Mouse (Mus musculus) embryo, embryonic 10 days (tissue): ENCODE data around the gene Map4k3.
A peak's percentile ranks its signal among the peaks of the same experiment; 100 is the strongest.

Source experiments
- DNase-seq: peaks from one replicate; pipeline ENCODE4 v3.0.0-alpha.2; 2015; ENCODE audit warnings: low spot score

Gene Map4k3

GRCm38 (mm10) chr17:80729825-80730224, 1.5 kb upstream of the Map4k3 start:
- DNase-seq, result no peak

GRCm38 (mm10) chr17:80729080-80729749, 930 bp upstream of the Map4k3 start:
- peak; percentile 35 for DNase-seq

- DNase-seq, result peak; percentile 51
These were observed 839 bp downstream of the Map4k3 start for GRCm38 (mm10) chr17:80727341-80727951.

- peak; percentile 27 for DNase-seq
These were observed 1.5 kb downstream of the Map4k3 start for GRCm38 (mm10) chr17:80726821-80727220.

- DNase-seq, result no peak
These were observed 5.2 kb downstream of the Map4k3 start for GRCm38 (mm10) chr17:80723092-80723491.

GRCm38 (mm10) chr17:80721670-80722069, 6.6 kb downstream of the Map4k3 start:
- DNase-seq, result peak; percentile 49

GRCm38 (mm10) chr17:80719309-80719708, 9.0 kb downstream of the Map4k3 start:
- DNase-seq, result no peak

- no peak for DNase-seq
These were observed 10.0 kb downstream of the Map4k3 start for GRCm38 (mm10) chr17:80718243-80718642.

- no peak for DNase-seq
These were observed 14.7 kb downstream of the Map4k3 start for GRCm38 (mm10) chr17:80713588-80713987.

GRCm38 (mm10) chr17:80709921-80710838, 18.1 kb downstream of the Map4k3 start:
- DNase-seq, result peak; percentile 68

GRCm38 (mm10) chr17:80708803-80709202, 19.5 kb downstream of the Map4k3 start:
- DNase-seq, result no peak

GRCm38 (mm10) chr17:80707176-80707575, 21.1 kb downstream of the Map4k3 start:
- DNase-seq, result no peak

- DNase-seq, result no peak
These were observed 21.7 kb downstream of the Map4k3 start for GRCm38 (mm10) chr17:80706608-80707007.

- DNase-seq, result no peak
These were observed 26.6 kb downstream of the Map4k3 start for GRCm38 (mm10) chr17:80701687-80702086.

- no peak for DNase-seq
These were observed 29.4 kb downstream of the Map4k3 start for GRCm38 (mm10) chr17:80698930-80699329.

- no peak for DNase-seq
These were observed 29.9 kb downstream of the Map4k3 start for GRCm38 (mm10) chr17:80698191-80698901.

GRCm38 (mm10) chr17:80696956-80697355, 31.3 kb downstream of the Map4k3 start:
- no peak for DNase-seq

GRCm38 (mm10) chr17:80696210-80696609, 32.1 kb downstream of the Map4k3 start:
- DNase-seq, result no peak

- peak; percentile 32 for DNase-seq
These were observed 34.6 kb downstream of the Map4k3 start for GRCm38 (mm10) chr17:80693707-80694106.

GRCm38 (mm10) chr17:80692183-80692582, 36.1 kb downstream of the Map4k3 start:
- DNase-seq, result no peak

GRCm38 (mm10) chr17:80688701-80689100, 39.6 kb downstream of the Map4k3 start:
- no peak for DNase-seq

- no peak for DNase-seq
These were observed 42.2 kb downstream of the Map4k3 start for GRCm38 (mm10) chr17:80686066-80686465.
